Mouse (Mus musculus) T-helper 1 cell (primary cell): ENCODE results near the gene Plcxd3.

ENCODE experiments used
- in situ Hi-C: fragments of 300-600 bp; cut with MboI, MseI; formaldehyde crosslinking; loops from one replicate; pipeline ENCODE4 v1.15.1; 2025; ENCODE audit warnings: high pct_unique_total_duplicates

Plcxd3 gene

DNA sequence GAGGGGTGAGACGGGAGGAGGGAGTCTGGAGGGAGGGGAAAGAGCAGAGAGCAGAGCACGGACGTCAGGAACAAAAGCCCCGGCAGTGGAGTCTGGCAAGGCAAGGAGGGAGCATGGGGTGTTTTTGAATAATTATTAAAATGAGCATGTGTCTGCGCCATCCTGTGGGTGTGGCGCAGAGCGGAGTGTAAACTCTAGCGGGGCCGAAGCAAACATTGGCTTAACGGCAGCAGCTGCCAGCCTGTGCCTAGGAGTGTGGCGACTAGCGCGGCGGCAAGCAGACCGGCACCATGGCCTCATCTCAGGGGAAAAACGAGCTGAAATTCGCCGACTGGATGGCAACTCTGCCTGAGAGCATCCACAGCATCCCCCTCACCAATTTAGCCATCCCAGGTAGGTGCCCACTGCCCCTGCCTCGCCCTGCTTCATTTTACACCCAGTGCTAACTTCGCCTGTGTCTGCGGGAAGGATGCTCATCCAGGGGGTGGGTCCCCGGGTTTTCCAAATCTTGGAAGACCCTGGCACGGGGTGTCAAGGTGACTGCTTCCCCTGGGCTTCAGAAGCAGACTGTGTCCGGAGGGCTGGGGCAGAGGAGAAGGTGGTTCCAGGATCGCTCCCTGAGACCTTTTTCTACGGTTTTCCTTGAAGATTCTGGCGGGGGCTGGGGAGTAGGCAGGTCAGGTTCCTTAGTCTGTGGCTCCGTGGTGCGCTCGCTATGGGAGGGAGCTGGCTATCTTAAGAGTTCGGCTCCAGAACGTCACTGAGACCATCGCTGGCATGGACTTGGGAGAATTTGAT, at the start of gene Plcxd3:
Gene Plcxd3, plus strand, starts transcription at position 69 of the 798 bp plus-strand sequence.
- in situ Hi-C loops, result no loop called here

DNA sequence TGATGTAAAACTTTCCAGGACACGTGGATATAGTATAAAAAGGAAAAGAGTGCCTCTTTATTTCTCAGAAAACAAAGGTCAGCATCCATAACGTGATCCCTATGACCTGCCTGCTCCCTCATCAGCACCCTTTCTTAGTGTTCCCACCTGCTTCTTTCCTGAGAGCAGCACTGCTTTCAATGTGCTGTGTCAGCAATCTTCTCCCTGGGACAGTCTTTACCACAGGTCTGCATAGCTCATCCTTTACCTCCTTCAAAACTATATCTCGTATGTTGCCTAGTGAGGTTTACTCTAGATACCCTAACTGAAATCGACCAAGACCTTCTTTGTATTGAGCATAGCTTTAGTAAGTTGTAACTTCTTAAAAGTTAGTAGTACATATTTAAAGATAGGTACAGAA, 43.4 kb upstream of the Plcxd3 start:
- in situ Hi-C loops, result no loop called here

DNA sequence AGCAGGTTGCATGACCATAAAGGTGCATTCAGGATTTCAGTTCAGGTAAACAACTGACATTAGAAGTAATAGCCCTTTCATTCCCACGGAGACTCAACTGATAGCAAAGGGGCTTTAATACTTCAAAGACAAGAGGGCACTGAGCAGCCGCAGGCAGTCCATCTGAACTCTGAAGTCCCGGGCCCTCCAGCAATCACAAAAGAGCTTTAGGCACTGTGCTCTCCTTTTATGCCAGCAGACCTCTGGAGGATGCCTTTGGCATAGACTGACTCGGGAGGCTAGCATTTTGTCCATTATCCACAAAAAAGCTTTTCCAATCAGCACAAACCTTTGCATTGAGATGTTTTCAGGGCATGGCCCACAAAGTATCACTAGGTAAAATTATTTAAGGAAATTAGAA, 33.7 kb upstream of the Plcxd3 start:
- in situ Hi-C loops, result no loop called here

DNA sequence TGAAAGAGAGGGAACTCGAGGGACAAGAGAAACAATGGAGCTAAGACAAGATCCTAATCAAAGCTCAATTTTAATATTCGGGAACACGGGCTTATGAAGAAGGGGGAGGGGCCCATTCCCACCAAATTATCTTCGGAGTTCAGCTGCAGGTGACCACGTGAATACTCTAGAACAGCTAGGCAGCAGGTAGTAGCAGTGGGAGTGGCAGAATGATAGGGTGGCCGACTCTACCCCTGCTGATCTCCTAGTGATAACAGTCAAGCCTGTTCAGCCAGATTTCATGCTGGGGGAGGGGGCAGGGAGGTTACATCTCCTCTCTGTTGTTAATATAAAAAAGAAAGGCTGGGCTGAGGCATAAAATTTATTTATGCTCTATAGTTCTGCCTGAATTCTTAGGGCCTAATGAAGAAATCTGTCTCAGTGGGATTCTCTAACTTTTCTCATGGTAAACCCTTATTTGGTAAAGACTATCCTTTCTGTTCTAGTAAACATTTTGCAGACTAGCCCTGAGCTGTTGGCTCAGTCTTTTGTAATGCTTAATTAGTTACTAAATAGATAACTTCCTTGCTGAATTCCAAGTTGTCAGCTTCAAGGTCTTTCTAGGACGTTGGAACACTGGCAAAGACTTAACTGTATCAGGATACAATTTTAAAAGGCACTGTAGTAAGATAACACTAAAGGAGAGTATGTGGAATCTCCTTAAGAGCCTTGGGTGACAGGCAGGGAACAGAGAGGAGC, 26.3 kb upstream of the Plcxd3 start:
- in situ Hi-C loops, result no loop called here

DNA sequence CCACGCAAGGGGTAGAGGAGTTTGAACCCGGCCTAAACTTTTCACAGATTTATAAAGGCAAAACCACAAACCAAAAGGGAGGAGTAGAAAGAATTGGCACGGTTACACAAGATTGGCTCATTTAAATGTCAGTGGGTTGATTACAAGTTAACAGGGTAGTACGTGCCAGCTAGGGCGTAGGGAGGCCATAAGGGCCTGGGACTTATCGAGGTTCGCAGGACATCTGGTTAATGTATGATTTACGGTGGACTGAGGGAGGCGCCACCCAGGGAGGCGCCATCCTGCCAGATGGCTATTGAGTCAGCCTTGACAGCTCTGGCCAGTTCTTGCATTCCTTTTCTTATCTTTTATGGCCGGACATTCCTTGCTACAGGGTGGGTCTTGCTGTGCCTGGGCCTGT, 18.9 kb upstream of the Plcxd3 start:
- in situ Hi-C loops, result no loop called here

DNA sequence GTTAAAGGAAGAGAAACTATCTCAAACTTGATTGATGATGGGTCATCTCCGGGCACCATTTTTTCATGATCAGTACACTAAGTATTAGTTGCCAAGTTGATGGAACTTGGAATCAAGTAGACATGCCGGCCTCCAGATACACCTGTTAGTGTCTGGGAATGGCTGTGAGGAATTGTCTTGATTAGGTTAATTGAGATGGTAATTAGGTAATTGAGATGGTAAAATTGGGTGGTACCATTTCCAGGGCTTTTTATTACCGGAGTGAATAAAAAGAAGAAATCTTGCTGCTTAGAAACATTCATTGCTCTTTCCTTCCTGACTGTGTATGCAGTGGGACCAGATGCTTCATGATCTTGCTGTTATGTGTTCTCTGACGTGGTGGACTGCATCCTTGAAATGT, 17.6 kb upstream of the Plcxd3 start:
- in situ Hi-C loops, result no loop called here

DNA sequence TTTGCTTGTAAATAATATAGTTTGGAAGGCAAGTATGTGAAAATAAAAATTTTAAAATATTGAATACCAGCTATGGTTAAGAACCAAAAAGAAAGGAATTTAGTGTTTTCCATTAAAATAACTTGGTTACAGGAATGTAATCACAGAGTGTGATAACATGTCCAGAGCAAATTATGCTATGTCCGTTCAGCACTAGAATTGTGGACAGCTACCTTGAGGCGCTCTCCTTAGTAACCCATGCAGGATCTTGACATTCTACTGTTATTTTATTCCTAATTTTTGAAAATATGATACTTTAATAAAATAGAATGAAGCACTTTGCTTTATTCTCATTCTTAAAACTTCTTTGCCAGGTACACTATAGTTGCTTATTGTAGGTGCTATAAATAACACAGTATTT, 7.5 kb upstream of the Plcxd3 start:
- in situ Hi-C loops, result no loop called here

DNA sequence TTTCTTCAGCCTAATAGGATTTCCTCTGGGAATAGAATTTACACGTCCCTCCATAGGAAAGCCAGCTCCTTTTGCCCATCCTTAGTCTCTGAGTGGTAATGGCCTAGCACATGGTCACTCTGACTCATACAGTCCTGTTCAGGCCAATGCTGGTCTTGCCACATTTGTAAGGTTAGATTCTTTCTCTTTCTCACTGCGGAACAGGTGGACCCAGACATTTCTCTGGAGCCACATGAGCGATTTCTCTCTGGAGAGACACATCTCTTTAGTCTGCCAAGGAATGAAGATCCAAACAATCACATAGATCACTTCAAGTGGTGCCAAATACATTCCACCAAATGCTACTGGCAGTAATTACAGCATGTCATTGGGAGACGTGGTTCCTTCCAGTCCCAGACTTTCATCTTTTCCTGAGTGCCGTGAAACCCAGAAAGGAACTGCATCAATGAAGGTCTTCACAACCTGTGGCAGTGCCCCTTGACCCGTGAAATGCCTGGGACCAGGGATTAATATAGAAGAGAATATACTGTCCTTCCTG, 769 bp upstream of the Plcxd3 start:
- in situ Hi-C loops, result no loop called here

DNA sequence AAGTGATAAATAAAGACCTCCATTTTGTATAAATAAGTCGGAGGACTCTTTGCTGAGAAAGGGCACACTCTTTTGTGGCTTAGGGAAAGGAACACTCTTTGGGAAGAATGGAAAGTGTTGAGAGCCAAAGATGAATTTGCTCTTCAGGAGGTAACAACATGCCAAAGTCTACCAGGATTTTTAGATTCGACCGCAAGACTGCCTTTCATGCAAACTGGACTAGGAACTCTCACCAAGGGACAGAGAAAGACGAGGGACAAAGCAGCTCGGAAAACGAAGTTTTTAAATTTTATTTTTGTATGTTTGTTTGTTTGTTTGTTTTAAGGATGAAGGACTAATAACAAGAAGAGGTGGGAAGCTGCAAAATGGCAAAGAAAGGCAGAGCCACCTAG, 264 bp upstream of the Plcxd3 start:
- in situ Hi-C loops, result no loop called here

DNA sequence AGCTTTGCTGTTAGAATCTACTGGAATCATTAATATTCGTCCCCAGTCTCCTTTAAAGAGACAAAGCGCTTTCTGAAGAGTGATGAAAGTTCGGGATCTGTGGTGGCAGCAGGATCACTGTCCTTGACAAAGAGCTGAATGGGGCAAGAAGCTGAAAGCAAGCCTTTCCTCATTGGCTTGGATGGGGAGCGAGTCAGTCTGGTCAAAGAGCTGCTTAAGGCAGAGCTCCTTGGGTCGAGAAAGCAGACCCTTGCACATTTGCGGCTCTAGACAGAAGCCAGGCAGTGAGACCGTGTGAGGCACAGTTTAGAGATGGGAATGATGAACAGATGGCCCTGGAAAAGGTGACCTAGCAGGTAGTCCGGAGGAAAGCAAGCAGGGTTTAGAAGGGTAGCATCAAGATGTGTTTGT, 935 bp downstream of the Plcxd3 start:
- in situ Hi-C loops, result no loop called here

DNA sequence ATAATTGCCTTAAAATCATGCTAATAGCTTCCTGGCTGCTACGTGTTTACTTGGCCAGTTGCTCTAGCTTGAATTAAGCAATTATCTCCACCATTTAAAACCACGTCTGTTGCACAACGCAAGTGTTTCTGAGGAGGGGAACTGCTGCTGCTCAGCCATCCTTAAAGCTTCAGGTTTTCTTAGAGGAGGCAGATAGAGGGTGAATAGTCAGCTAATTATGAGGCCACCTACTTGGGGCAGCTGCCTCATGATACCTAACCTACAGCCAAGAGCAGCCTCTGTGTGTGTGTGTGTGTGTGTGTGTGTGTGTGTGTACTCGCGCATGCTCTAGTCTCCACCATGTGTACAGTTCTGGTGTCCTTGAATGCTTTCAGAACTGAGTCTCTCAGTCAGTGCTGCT, 3.5 kb downstream of the Plcxd3 start:
- in situ Hi-C loops, result no loop called here

DNA sequence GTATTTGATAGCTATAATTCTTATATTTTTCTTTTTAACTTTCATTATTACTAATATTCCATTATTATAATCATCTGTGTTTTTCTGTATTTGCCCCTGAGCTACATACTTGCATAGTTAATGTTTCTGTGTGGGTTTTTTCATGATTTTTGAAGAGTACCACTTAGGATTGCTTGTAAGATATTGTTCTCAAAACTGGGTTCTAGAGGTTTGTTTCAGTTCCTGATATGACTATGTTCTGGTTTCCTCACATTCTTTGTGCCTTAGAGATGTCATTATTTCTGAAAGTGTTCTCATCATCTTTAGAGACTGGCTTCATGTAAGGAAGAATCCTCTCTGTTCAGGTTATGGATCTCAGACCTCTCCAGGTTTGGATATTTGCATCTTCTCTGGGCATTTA, 12.5 kb downstream of the Plcxd3 start:
- in situ Hi-C loops, result no loop called here

DNA sequence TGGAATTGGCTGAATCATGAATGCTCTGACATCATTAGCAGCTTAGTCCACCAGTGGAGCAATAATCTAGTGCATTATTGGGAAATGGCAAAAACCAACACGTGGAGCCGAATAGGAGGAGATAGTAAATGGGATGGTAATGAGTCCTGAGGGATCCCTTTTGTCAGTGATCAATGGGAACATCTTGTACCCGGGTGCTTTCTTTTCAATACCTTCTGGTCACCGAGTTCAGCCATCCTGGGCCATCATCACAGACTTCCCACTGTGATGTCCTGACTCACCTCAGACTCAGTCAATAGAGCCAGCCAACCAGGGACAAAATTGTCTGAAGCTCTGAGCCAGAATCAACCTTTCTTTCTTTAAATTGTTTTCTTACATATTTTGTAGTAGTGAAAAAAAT, 24.8 kb downstream of the Plcxd3 start:
- in situ Hi-C loops, result no loop called here

DNA sequence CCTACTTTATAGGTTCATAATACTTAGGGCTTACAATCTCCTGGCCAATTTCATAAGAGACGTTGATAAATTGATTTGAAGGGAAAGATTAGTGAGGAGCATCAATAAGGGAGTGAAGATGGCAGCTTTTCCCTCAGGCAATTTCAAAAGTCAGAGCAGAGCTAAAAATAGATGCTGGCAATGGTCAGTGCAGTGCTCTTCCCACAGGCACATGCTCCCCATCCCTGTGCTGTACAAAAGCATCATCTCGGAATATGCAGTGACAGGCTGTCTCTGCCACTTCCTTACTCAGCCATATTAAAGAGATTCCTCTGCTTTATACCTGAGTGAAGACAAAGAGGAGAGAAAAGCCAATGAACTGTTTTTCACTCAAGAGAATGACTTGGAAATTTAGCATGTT, 36.0 kb downstream of the Plcxd3 start:
- in situ Hi-C loops, result no loop called here

DNA sequence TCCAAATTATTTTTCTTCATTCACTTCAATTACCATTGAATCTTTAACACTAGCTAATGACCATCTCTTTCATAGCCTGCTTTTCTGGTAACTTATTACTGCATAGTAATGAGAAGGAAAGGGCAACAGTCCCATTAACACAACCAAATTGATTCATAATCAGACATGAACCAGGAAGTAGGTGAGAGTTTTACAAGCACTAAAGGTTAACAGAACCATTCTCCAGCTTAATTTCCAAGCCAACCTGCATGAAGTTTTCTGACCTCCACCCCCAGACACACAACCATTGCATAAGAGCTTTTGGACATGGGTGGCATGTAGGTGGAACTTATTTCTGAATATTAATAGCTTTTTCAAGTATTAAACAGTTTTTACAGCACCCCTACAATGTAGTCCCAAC, 64.8 kb downstream of the Plcxd3 start:
- in situ Hi-C loops, result no loop called here

DNA sequence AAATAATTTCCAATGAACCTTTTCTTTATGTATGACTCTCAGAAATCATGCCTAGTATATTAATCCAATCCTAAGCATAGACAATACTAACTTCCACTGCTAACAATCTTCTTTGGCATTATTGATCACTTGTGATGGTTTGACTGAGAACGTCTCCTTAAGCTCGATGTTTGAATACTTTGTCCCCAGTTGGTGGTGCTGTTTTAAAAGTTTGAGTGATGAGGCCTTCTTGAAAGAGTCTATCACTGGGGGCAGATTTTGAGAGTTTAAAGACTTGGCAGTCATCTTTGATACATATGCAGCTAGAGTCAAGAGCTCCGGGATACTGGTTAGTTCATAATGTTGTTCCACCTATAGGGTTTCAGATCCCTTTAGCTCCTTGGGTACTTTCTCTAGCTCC, 120.9 kb downstream of the Plcxd3 start:
- in situ Hi-C loops, result no loop called here

DNA sequence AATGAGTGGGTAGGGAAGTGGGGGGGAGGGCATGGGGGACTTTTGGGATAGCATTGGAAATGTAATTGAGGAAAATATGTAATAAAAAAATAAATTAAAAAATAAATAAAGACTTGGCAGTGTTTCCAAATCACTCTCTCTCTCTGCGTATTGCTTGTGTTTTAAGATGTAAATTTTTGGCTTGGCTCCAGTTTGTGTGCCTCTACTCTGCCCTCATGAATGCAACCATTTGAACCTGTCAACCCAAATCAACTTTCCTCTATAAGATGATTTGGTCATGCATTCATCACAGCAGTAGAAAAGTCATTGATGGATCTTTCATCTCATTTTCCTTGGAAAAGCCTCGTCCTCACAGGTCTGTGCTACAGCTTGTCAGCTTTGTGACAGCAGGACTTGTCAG, 121.7 kb downstream of the Plcxd3 start:
- in situ Hi-C loops, result no loop called here

DNA sequence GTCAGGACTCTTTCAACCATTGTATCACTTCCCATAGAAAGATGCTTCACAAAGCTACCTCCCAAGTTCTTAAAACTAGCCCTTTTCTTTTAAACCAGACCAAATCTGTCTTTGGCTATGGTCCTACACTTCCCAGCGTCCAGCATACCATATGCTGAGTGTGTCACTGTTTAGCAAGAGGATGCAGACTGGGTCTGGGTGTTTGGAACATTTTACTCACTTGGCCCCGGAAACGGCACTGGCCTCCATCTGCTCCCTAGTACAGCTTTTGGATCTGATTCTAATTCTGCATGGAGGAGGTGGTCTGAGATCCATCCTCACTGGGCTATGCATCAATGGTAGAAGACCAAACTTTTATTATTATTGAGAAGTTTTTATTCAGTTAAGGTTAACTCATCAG, 122.7 kb downstream of the Plcxd3 start:
- in situ Hi-C loops, result no loop called here

DNA sequence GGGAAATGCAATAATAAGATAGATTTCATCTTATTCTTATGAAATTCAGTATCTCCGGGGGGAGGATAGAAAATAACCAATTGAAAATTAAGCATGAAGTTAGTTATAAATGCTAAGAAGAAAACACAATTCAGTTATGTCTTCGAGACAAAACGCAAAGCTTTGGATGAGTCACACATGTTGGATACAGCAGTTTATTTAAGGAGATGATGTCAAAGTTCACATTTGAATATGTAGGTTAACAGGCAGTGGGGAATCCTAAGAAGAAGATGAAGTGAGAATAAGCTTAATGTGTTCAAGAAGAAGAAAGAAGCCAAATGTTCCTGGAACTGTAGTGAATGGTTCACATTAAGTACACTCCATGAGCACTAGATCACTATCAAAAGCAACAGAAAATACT, 128.1 kb downstream of the Plcxd3 start:
- in situ Hi-C loops, result no loop called here

DNA sequence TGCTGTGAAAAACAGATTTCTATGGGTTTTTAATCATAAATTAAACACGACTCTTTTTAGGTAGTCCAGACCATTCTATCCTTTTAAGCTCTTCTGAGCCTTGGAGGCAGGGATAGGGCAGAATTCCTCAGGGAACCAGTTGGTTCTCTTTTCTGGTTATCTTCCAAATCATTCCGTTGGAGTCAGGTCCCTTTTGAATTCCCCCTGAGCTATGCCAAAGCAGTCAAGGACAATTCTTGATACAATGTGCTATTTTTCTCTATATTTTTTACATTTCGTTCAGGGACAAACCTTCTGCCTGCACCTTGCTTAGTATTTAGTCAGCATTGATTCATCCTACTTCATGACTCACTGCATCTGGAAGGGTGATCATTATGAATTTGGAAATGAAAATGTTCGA, 128.5 kb downstream of the Plcxd3 start:
- in situ Hi-C loops, result no loop called here

DNA sequence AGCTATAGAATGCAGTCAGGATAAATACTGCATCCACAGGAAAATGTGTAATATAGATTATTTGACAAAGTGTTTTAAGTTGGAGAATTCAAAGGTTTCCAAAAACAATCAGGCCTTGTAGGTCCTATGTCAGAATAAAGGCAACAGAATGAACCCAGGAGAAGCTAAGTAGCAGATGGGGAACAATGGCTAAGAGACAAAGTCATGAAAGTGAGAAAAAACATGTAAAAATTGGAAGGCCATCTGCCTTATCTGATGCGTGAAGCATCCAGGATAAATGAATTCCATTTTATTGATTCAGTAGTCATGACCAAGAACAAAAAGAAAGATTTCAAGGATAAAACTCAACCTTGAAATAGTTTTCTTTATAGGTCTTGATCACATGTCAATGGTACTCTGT, 139.4 kb downstream of the Plcxd3 start:
- in situ Hi-C loops, result no loop called here

DNA sequence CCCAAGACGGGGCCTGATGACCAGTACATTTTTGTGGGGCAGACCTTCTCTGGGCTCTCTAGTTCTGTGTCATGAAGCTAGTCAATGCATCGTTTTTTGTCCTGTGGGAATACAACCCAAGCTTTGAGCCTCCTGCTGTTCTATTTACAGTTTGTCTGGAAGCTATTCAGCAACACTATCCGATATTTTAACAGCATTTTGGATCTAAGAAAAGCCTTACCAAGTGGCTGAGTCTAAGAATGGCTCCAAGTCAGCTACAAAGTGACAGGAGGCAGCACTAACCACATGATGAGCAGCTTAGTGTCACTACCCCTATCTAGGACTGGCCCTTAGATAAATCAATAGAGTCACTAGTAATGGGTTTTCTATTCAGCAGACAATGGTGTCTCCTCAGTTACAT, 149.3 kb downstream of the Plcxd3 start:
- in situ Hi-C loops, result no loop called here

DNA sequence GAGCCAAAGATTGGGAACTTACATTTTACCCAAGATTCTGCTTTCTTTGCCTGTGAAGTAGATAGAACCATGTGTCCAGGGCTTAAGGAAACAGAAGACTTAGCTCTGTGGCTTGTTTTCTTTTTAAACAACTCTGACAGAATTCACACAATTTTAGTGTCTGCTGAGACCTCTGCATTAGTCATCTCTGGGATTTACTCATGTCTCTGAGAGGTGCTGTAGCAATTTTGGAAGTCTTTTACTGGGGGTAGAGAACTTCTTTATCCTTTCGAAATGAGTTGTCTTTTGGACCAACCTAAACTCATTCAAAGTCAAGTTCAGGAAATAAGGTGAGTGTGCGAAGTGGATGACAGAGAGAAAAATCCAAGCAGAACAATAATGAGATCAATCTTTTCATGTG, 158.4 kb downstream of the Plcxd3 start:
- in situ Hi-C loops, result no loop called here
